In the genomic region with DNA sequence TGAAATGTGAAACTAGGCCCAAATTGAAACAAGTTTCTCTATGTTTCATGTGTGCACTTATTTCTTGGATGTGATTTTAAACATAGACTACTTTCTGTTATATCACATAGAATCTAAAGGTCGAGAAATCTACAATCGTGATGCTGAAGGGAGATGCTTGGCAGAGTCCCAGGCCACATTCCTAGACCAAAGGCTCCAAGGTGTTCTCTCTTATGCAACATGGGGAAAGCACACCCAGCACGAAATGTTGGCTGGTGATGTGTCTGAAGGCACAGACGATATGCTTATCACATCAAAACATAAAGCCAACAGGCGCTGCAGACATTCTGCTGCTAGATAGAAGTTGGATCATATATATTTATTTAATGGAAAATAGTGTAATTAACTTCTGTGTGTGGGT, we compare ENCODE assay signal across 20 mouse cellular contexts. TPM values are rescaled to one million over a fixed set of nuclear protein-coding genes. Genes with fewer than 3 reads are reported as not detected.
DNase-seq lines count a peak whose midpoint lies in the region.
"Had no signal": no experiment of that assay in that cellular context is flagged by ENCODE, and none has a peak within 500 bp of the region (broad histone marks: within the 10 kb centered on the region; RNA-seq: fewer than 3 reads in every experiment).

No protein-coding gene starts in this region.

- DNase-seq in cerebellum, adult 11-12 months = peak; percentile 40
- no peak for DNase-seq in cerebellum, postnatal 4 days (ENCODE audit: low spot score in 2 of 2)
- peak; percentile 29 for DNase-seq in 3T3-L1 (ENCODE audit: low read depth, low spot score)
- DNase-seq in cerebellum, adult 8-10 months = peak; percentile 28
- peak; percentile 30 to 44 for DNase-seq in cerebellum, postnatal 36 days
- no peak for DNase-seq in left cerebral cortex, adult 18-20 months (ENCODE audit: low spot score in 2 of 2)
- no peak for DNase-seq in left cerebral cortex, adult 8-10 months (ENCODE audit: low spot score in 2 of 2)
- DNase-seq: adrenal gland, postnatal 10 days; gastrocnemius, adult 2 months; gastrocnemius, postnatal 36 days; heart, adult 18-20 months; kidney, adult 11 months; kidney, postnatal 4 days; layer of hippocampus, adult 9-11 months; midbrain, embryonic 14.5 days; right cerebral cortex, postnatal 25 days had no signal

RNA-seq across cellular contexts. Expression of a gene that starts 25.8 kb away (rescaled TPM):
- total RNA-seq in left cerebral cortex, adult 18-20 months (2021) = 10 to 100 TPM; 30.0 to 40.0 TPM
- total RNA-seq in left cerebral cortex, adult 8-10 months (2022) = 10 to 100 TPM; 15.1 to 16.9 (median 16.5) TPM
- total RNA-seq: common myeloid progenitor, adult 5-6 weeks; hematopoietic stem cell, adult 5-6 weeks; MEL; monocyte, adult 5-6 weeks had no signal

Comparison
In these comparisons a context has a peak if more than half of its experiments do, and no peak if none do; other contexts are left out.
1. DNase-seq: peak in cerebellum, adult 11-12 months (single experiment), 3T3-L1 (single experiment), cerebellum, adult 8-10 months (single experiment) and cerebellum, postnatal 36 days (2 of 2); none in cerebellum, postnatal 4 days (0 of 2), left cerebral cortex, adult 18-20 months (0 of 2) and left cerebral cortex, adult 8-10 months (0 of 2).